Mouse (Mus musculus) lung, postnatal 10 days (tissue): ENCODE measurements at regions not wholly inside any gene's neighbourhood (a gene's known extent, or its start where the extent isn't known, plus 50 kb on each side); places are given as distances from the start of the nearest gene placed in this dataset.
A peak's percentile ranks its signal among the peaks of the same experiment; 100 is the strongest.

Experiments used
- DNase-seq: peaks from one replicate; pipeline ENCODE4 v3.0.0; 2021

DNA sequence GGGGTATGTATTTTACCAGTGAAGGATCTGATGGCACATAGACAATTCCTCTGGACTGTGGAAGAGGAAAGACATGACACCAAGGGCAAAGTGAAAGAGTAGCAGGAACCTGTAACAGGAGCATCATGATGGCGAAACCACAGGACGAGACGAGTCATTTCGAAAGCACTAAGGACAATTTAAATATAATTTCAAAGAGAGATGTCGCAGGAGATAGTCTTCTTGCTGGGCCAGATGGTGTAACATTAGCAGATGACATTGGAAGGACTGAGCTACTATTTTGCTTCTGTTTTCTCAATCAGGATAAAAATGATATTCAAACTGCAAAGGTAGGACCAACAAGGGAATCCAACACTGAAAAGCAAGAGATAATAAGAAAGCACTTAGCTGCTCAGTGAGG lies 1009.7 kb upstream of the Adgrl4 start:
- no peak for DNase-seq

DNA sequence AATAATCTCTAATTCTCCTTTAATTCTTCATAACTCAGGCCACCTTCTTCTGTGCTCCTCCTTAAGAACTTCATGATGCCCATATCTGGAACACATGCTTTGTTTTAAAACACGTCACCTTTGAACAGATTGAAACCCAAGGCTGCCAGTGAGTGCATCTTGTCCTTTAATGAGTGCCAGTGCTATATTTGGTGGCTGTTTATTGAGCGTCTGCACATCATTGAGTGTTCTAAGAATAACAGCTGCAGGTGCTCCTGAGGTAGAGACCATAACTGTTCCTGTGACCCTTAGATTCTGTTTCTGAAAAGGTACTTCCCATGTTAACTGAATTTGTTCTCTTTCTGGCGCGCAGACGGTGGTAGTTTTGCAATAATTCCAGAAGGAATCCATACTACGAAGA lies 1006.4 kb upstream of the Adgrl4 start:
- DNase-seq: no peak

DNA sequence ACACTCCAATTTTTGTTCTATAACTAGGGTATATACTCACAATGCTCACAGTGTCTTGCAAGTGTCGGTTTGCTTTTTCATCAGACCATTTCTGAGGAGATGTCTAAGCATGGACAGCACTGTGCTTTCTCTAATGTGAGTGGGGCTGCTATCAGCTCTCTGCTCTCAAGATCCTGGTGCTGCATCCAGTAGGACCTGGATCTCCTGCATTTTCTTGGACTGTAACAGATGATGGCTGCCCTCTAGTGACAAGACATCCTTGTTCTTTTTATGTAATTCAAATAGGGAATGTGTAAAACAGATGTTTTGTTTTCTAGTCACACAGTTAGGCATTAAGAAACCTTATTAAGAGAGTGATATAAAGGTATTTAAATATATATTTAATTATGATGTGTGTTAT lies 1002.5 kb upstream of the Adgrl4 start:
- DNase-seq: peak; percentile 39

DNA sequence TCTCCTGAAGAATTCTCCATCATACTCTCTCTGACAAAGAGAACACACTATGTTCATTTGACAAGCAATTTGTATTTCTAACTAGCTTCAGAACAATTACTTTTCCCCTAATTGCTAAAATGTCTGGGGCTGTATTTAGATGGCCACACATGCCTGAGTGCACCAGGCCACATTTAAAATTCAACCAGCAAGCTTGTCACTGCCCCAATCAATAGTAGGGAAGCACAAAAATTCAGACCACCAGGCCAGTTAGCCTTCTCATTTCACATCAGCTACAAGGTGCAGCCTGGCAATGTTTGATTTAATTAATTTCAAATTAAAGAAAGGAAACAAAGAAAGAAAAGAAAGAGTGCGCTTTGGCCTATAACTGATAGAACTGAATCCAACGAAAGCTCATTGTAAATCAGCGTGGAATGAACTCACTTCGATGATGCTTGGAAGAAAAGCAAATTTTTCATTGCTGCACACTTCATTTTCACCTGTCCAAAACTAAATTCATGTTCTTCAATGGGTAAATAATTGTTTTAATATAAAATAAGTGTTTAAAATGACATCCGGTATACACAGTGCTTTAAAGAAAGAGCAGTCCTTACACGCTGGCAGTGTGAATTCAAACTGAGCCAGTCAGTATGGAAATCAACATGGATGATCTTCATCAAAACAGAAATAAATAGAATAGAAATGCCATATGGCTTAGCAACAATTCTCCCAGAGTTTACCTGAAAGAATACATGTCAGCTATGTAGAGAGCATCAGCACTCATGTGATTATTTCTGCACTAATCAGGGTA lies 1001.7 kb upstream of the Adgrl4 start:
- DNase-seq: no peak
